Mouse (Mus musculus) heart, adult 11 months (tissue): ENCODE results near the gene Tmprss12.
"Not testable (repeated sequence)": the region's sequence is repeated elsewhere in the genome, so short reads cannot be mapped to it uniquely, and the experiment has no call there.

Source experiments
- DNase-seq: peaks from one replicate; pipeline ENCODE4 v3.0.0; 2022

The Tmprss12 gene

GRCm38 (mm10) chr15:100280626-100281025 lies at the start of gene Tmprss12:
TSS of gene Tmprss12 (plus strand) at chr15:100280837.
- peak; percentile 83 for DNase-seq

DNA sequence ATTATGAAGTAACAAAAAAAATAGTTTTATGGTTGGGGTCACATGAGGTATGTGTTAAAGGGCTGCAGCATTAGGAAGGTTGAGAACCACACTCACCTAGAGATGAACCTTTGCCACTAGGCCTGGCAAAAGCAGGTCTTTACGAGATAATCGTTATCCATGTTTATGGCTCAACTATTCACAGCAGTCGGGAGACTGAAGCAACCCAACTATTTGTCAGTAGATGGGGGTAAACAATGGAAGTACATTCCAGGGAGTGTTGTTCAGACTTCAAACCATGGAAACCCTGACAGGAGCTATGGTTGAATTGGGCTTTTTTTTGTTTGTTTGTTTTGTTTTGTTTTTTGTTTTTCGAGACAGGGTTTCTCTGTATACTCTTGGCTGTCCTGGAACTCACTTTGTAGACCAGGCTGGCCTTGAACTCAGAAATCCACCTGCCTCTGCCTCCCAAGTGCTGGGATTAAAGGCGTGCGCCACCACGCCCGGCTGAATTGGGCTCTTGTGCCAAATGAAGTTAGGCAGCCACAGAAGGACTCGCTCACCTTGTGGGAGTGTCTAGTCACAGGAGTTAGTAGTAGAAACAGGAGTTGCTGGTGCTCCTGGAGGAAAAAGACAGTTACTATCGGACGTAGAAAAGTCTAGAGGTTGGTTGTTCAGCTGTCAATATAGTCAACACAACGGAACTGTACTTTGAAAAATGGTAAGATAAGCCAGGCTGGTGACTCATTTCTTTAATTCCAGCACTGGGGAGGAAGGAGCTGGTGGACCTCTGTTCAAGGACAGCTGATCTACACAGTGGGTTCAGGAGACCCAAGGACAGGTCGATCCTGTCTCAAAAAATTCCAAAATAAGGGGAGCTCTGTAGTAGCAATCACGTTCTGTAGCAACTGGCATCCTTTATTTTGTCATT lies 48.8 kb upstream of the Tmprss12 start:
- DNase-seq = no peak

DNA sequence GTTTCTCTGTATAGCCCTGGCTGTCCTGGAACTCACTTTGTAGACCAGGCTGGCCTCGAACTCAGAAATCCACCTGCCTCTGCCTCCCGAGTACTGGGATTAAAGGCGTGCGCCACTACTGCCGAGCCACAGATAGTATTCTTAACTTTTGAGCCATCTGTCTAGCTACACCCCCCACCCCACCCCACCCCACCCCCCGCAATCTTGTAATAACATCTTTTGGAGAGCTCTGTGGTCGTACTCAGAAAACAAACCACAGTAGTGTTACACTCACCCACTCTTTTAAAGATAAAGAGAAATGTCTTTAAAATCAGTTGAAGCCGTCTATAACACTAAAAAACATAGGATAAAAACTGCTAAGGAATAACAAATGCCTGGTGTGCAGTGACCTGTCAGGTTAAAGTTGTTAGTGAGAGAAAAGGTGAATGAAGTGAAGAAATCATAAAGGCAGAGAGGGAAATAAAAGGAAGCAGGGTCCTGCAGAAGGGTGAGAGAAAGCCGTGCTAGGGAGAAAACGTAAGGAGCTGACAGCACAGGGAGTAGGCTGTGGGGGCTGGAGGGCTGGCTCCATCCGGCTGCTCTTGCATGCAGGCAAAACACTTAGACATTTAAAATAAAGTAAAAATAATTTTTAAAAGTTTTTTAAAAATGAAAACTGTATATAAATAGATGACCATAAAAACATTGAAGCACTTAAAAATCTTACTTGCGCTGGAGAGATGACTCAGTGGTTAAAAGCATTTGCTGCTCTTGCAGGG lies 45.2 kb upstream of the Tmprss12 start:
- no peak for DNase-seq

DNA sequence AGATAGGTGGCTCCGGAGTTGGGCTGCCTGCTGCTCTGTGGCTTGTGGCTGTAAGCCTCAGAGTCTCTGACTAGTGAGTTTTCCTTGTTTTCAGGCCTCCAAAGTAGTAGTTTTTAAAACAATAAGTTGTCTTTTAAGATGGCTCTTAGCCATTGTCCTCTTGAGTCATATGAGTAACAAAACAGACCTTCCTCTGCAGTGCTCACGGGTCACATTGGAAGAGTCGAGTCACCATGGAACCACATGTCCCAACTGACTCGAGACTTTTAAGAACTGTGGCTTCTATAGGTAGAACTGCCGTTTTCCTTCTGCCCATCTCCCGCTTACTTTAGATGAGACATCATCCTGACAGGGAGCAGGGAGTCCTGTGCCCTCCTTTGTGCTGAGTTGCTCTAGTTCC lies 43.7 kb upstream of the Tmprss12 start:
- DNase-seq = no peak

DNA sequence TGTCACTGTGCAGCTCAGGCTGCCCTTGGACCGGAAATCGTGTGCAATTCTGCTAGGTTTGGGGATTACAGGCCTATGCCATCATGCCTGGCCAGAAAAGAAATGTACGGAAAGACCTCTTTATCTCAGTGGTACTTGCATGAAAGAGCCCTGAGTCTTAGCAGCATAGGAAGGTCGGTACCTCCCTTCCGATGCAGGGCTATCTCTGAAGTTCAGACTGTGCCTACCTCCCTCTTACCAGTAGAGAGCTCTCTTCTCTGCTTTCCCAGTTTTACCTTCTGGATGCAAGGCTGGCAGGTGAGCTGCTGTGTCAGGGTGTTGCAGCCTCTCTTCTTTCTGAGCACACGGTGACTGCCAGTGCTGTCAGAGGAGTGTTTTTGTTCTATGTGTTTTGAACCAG lies 38.9 kb upstream of the Tmprss12 start:
- no peak for DNase-seq

GRCm38 (mm10) chr15:100245951-100246350 lies 34.7 kb upstream of the Tmprss12 start:
- peak; percentile 78 for DNase-seq

- no peak for DNase-seq
Observed at GRCm38 (mm10) chr15:100247296-100247695, 33.3 kb upstream of the Tmprss12 start.

DNA sequence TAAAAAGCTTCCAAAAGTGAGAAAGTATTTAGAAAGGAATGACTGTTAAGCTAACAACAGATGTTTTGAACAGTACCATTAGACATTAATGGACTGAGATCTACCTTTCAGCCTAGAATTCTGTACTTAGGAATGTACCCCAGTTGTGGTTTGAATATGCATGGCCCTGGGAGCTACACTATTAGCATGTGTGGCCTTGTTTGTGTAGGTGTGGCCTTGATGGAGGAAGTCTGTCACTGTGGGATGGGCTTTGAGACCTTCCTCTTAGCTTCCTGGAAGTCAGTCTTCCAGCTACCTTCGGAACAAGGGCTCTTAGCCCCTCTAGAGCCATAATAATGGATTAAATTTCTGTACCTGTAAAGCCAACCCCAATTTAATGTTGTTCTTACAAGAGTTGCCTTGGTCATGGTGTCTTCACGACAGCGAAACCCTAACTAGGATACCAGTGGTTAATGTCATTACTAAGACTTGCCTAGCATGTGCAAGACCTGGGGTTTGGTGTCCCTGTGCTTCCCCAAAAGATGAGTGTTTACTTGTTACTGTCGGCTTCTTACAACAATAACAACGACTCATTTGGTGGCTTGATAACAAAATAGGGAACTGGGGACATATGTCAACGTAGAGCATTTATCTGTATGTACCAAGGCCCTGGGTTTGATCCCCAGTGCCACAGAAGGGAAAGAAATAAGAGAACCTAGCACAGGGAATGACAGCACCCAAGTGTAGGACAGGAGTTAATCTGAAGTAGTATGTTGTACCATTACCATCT lies 31.8 kb upstream of the Tmprss12 start:
- DNase-seq = peak; percentile 45

DNA sequence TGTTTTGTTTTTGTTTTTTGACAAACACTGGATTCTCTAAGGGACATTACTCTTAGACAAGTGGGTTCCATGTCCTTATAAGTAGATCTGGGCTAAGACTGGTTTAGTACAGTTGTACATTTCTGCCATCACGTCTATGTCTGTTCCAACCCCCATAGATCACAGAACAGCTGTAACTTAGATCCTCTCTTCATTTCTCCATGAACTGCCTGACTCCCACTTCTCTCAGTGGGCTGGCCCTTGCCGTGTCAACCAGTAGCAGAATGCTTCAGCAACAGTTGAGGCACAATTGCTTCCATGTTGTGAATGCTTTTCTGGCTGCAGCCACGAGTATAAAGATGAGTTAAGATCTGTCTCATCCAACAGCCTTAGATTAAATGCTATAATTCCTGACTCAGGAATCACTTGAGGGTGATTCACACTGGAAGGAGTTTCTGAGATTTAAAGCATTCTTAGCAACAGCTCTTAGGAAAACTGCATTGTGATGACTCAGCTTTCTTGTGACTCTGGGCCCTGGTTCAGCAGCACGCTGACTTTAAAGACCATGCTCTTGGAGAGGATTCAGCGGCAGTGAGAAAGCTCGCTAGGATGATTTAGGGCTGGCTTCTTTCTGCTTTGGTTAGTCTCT lies 29.4 kb upstream of the Tmprss12 start:
- DNase-seq = peak; percentile 41

DNA sequence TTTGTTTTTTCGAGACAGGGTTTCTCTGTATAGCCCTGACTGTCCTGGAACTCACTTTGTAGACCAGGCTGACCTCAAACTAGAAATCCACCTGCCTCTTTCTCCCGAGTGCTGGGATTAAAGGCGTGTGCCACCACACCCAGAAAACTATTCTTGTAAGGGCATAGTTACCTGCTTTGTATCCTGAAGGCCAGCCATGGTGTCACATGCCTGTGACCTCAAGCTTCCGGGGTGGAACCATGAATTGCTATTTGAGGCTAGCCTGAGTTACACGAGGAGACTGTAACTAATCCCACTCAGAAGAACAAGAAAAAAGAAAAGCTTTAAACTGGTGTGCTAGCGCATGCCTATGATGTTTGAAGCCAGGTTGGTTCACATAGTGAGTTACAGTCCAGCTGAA lies 24.3 kb upstream of the Tmprss12 start:
- DNase-seq = peak; percentile 25

DNA sequence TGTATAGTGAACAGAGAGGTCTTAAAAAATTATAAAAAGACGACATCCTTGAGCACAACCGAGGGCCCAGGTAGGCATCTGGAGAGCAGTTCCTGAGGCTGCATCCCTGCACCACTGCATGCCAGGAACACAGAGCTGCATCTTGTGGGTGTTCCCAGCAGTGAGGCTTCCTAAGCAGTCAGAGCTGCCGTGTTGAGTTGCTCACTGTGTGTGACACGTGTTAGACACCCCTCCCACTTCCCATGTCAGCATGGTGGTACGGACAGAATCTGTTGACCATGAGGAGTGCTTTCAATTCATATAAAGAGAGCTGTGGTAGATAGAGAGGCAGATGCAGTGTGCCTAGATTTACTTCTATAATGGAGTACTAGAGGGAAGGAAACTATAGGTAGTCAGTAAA lies 23.3 kb upstream of the Tmprss12 start:
- DNase-seq = peak; percentile 74

- peak; percentile 75 for DNase-seq
Observed at GRCm38 (mm10) chr15:100258646-100259425, 21.8 kb upstream of the Tmprss12 start.

- DNase-seq = not testable (repeated sequence)
Observed at GRCm38 (mm10) chr15:100260351-100260750, 20.3 kb upstream of the Tmprss12 start.

GRCm38 (mm10) chr15:100263246-100263905 lies 17.3 kb upstream of the Tmprss12 start:
- DNase-seq = peak; percentile 68

- peak; percentile 81 for DNase-seq
Observed at GRCm38 (mm10) chr15:100265586-100266325, 14.9 kb upstream of the Tmprss12 start.

- peak; percentile 71 for DNase-seq
Observed at GRCm38 (mm10) chr15:100268916-100269315, 11.7 kb upstream of the Tmprss12 start.

- DNase-seq = peak; percentile 82
Observed at GRCm38 (mm10) chr15:100269776-100270175, 10.9 kb upstream of the Tmprss12 start.

DNA sequence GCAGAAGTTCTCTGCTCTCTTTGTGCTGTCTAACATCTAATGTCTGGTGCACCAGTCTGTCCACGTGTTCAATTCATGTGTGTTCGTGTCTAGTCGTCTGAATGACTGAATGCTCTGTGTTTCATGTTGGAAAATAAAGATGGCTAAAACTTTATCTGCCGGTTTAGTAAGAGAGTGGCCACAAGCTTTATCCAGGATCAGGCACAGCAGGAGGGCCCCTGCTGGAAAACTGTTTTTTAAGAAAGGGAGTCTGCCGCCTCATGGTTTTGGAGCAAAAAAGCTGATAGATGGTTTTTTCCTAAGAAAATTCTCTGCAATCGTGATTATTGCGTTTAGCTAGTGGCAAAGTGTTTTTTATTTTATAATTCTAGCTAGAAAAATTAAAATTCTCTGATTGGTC lies 10.0 kb upstream of the Tmprss12 start:
- not testable (repeated sequence) for DNase-seq

- DNase-seq = peak; percentile 15
Observed at GRCm38 (mm10) chr15:100271411-100271810, 9.2 kb upstream of the Tmprss12 start.

GRCm38 (mm10) chr15:100273791-100274308 lies 6.8 kb upstream of the Tmprss12 start:
- DNase-seq = peak; percentile 49
